Mouse (Mus musculus) frontal cortex, postnatal 36 days (tissue): ENCODE measurements at regions not wholly inside any gene's neighbourhood (a gene's known extent, or its start where the extent isn't known, plus 50 kb on each side); places are given as distances from the start of the nearest gene placed in this dataset.

Experiments used
- DNase-seq, 2 experiments: peaks; one replicate each; pipeline ENCODE4 v3.0.0; 2022; ENCODE audit warnings: low spot score in 2 of 2

- DNase-seq = peak in 1 of 2 experiments; percentile 13
These were observed 167.8 kb upstream of the Amot start for GRCm38 (mm10) chrX:145672776-145673175.

- DNase-seq = no peak
These were observed 146.7 kb upstream of the Amot start for GRCm38 (mm10) chrX:145651647-145652046.

- DNase-seq = no peak
These were observed 114.7 kb upstream of the Amot start for GRCm38 (mm10) chrX:145619649-145620048.

- no peak for DNase-seq
These were observed 97.1 kb upstream of the Amot start for GRCm38 (mm10) chrX:145602085-145602484.

GRCm38 (mm10) chrX:145590733-145591132, 85.8 kb upstream of the Amot start:
- no peak for DNase-seq

- no peak for DNase-seq
These were observed 62.5 kb upstream of the Amot start for GRCm38 (mm10) chrX:145567528-145567927.

GRCm38 (mm10) chrX:145567073-145567472, 62.1 kb upstream of the Amot start:
- no peak for DNase-seq

GRCm38 (mm10) chrX:145558881-145559280, 53.9 kb upstream of the Amot start:
- no peak for DNase-seq
